7 mouse cellular contexts compared by ENCODE assay signal in the genomic region with DNA sequence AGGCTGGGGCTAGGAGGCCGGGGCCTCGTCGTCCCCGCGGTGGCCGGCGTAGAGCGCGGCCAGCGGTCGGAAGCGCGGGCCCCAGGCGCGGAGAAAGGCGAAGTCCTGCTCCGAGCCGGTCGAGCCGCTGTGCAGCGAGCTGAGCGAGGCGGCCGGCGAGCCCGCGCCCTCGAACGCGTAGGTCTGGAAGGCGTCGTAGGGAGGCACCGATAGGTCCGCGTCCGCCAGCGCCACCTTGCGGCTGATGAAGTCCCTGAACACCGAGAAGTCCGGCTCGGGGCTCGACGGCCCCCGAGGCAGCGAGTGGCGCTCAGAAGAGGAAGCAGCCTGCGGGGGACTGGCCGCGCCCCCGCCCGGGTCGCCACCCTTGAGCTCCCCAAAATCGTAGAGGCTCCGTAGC. TPM values are rescaled to one million over a fixed set of nuclear protein-coding genes. Genes with fewer than 3 reads are reported as not detected.
A peak's percentile ranks its signal among the peaks of the same experiment; 100 is the strongest.
DNase-seq lines count a peak whose midpoint lies in the region; ATAC-seq and TF ChIP-seq lines count a peak whose summit lies in the region.

No protein-coding gene starts in this region.

- DNase-seq in c-Kit-negative CD71-positive TER-119-positive erythroid progenitor cells, embryonic 14.5 days (ENCODE audit: low read depth, low spot score): peak; percentile 22
- DNase-seq in kidney, postnatal 10 days: peak; percentile 95
- peak; percentile 45 to 50 (median 46) for DNase-seq in liver, embryonic 14.5 days (ENCODE audit: low read depth in 3 of 3, low spot score in 3 of 3)
- peak; percentile 91 for DNase-seq in neural tube, embryonic 11.5 days (ENCODE audit: low spot score)

- H3K27me3 ChIP-seq in embryonic facial prominence, embryonic 15.5 days: peaks cover 95% of the 10 kb centered on the region
- H3K27me3 ChIP-seq in heart, embryonic 15.5 days: peaks cover 96% of the 10 kb centered on the region
- H3K27me3 ChIP-seq in liver, embryonic 14.5 days (ENCODE audit: control insufficient read depth, insufficient read depth, low read length): peaks cover 34% of the 10 kb centered on the region
- peaks cover 61% of the 10 kb centered on the region for H3K27me3 ChIP-seq in neural tube, embryonic 11.5 days (ENCODE audit: control insufficient read depth, insufficient read depth, low read length)
- peaks cover 77% of the 10 kb centered on the region for H3K27me3 ChIP-seq in stomach, embryonic 14.5 days (ENCODE audit: control insufficient read depth, insufficient read depth, low read length)

- ATAC-seq in embryonic facial prominence, embryonic 15.5 days (ENCODE audit: insufficient number of reproducible peaks, low FRiP score, low TSS enrichment, low read depth): peak; percentile 69
- ATAC-seq in heart, embryonic 15.5 days (replicated peaks; ENCODE audit: insufficient number of reproducible peaks, insufficient read depth, low FRiP score, low read depth): peak; percentile 19; the same call in 1 of the 2 replicates
- 0 out of 2 replicates have a peak, but pooled peaks have one; percentile 33 for ATAC-seq in liver, embryonic 14.5 days (ENCODE audit: insufficient read depth)
- ATAC-seq in neural tube, embryonic 11.5 days (ENCODE audit: insufficient read depth, low FRiP score, low TSS enrichment): peak; percentile 58; the same call in 1 of the 2 replicates
- ATAC-seq in stomach, embryonic 14.5 days (ENCODE audit: insufficient number of reproducible peaks, insufficient read depth, low FRiP score, low read depth): peak; percentile 84

- H3K4me1 ChIP-seq in embryonic facial prominence, embryonic 15.5 days: peaks cover 15% of the 10 kb centered on the region
- H3K4me1 ChIP-seq in heart, embryonic 15.5 days (replicated peaks): peaks cover 5% of the 10 kb centered on the region; the same call in 1 of the 2 replicates
- H3K4me1 ChIP-seq in liver, embryonic 14.5 days (replicated peaks; ENCODE audit: control insufficient read depth in 2 of 2, insufficient read depth in 2 of 2, low read length in 1 of 2): no peaks in the 10 kb centered on the region
- no peaks in the 10 kb centered on the region for H3K4me1 ChIP-seq in neural tube, embryonic 11.5 days (ENCODE audit: control insufficient read depth, insufficient read depth, low read length)
- H3K4me1 ChIP-seq in stomach, embryonic 14.5 days (ENCODE audit: control insufficient read depth, insufficient read depth, low read length): no peaks in the 10 kb centered on the region

- TF ChIP-seq EP300 in liver, embryonic 14.5 days (IDR thresholded peaks at IDR 0.05; ENCODE audit: low read depth): no peak

- H3K9me3 ChIP-seq in embryonic facial prominence, embryonic 15.5 days (replicated peaks): no peaks in the 10 kb centered on the region
- H3K9me3 ChIP-seq in heart, embryonic 15.5 days (replicated peaks): no peaks in the 10 kb centered on the region
- no peaks in the 10 kb centered on the region for H3K9me3 ChIP-seq in liver, embryonic 14.5 days (ENCODE audit: control insufficient read depth, low read length)
- H3K9me3 ChIP-seq in neural tube, embryonic 11.5 days (ENCODE audit: control insufficient read depth, low read length): no peaks in the 10 kb centered on the region
- no peaks in the 10 kb centered on the region for H3K9me3 ChIP-seq in stomach, embryonic 14.5 days (ENCODE audit: control insufficient read depth, low read depth, low read length)

- peak; percentile 79 for TF ChIP-seq CTCF in liver, embryonic 14.5 days (IDR thresholded peaks at IDR 0.05; ENCODE audit: low read depth)

- peak overlapping the region; percentile 15 for H3K4me3 ChIP-seq in embryonic facial prominence, embryonic 15.5 days (replicated peaks)
- H3K4me3 ChIP-seq in heart, embryonic 15.5 days: peak overlapping the region; percentile 17; the same call in 1 of the 2 replicates
- H3K4me3 ChIP-seq in liver, embryonic 14.5 days (ENCODE audit: insufficient read depth in 1 of 2, low read depth in 2 of 2, low read length in 2 of 2): no peak overlapping the region
- H3K4me3 ChIP-seq in neural tube, embryonic 11.5 days (ENCODE audit: low read depth, low read length): no peak overlapping the region
- no peak overlapping the region for H3K4me3 ChIP-seq in stomach, embryonic 14.5 days (ENCODE audit: low read depth, low read length)

- H3K4me2 ChIP-seq in embryonic facial prominence, embryonic 15.5 days (replicated peaks): peak overlapping the region; percentile 24; the same call in 1 of the 2 replicates
- no peak overlapping the region for H3K4me2 ChIP-seq in heart, embryonic 15.5 days
- no peak overlapping the region for H3K4me2 ChIP-seq in liver, embryonic 14.5 days (ENCODE audit: low read depth)
- peak overlapping the region; percentile 9; the same call in 1 of the 2 replicates for H3K4me2 ChIP-seq in neural tube, embryonic 11.5 days (ENCODE audit: low read depth)
- H3K4me2 ChIP-seq in stomach, embryonic 14.5 days (replicated peaks; ENCODE audit: low read depth, low read length): no peak overlapping the region

- no peak overlapping the region for H3K9ac ChIP-seq in embryonic facial prominence, embryonic 15.5 days
- no peak overlapping the region for H3K9ac ChIP-seq in heart, embryonic 15.5 days
- H3K9ac ChIP-seq in liver, embryonic 14.5 days (replicated peaks): no peak overlapping the region
- H3K9ac ChIP-seq in neural tube, embryonic 11.5 days (ENCODE audit: low read length): no peak overlapping the region
- H3K9ac ChIP-seq in stomach, embryonic 14.5 days (replicated peaks; ENCODE audit: low read depth, low read length): no peak overlapping the region

- H3K27ac ChIP-seq in embryonic facial prominence, embryonic 15.5 days (replicated peaks): no peak overlapping the region
- no peak overlapping the region for H3K27ac ChIP-seq in heart, embryonic 15.5 days
- no peak overlapping the region for H3K27ac ChIP-seq in liver, embryonic 14.5 days
- H3K27ac ChIP-seq in neural tube, embryonic 11.5 days (ENCODE audit: low read depth, low read length): no peak overlapping the region
- no peak overlapping the region for H3K27ac ChIP-seq in stomach, embryonic 14.5 days (ENCODE audit: low read length)

- H3K36me3 ChIP-seq in embryonic facial prominence, embryonic 15.5 days: no peaks in the 10 kb centered on the region
- H3K36me3 ChIP-seq in heart, embryonic 15.5 days: no peaks in the 10 kb centered on the region
- H3K36me3 ChIP-seq in liver, embryonic 14.5 days (replicated peaks; ENCODE audit: control insufficient read depth, insufficient read depth, low read depth): no peaks in the 10 kb centered on the region
- H3K36me3 ChIP-seq in neural tube, embryonic 11.5 days (ENCODE audit: control insufficient read depth, insufficient read depth, low read length): no peaks in the 10 kb centered on the region
- no peaks in the 10 kb centered on the region for H3K36me3 ChIP-seq in stomach, embryonic 14.5 days (ENCODE audit: control insufficient read depth, insufficient read depth, low read length)

- 1% methylated on average over 54 of the region's 54 CpGs for WGBS in embryonic facial prominence, embryonic 15.5 days
- 1% methylated on average over 54 of the region's 54 CpGs for WGBS in heart, embryonic 15.5 days
- under 1% methylated on average over 53 of the region's 54 CpGs for WGBS in liver, embryonic 14.5 days (ENCODE audit: insufficient replicate concordance)
- WGBS in neural tube, embryonic 11.5 days: under 1% methylated on average over 51 of the region's 54 CpGs
- WGBS in stomach, embryonic 14.5 days: 1% methylated on average over 49 of the region's 54 CpGs

RNA-seq across cellular contexts. Expression of a gene that starts 21.6 kb away (rescaled TPM):
- not detected in 2 replicates for polyA plus RNA-seq in embryonic facial prominence, embryonic 15.5 days (2015; fragmentation: Nextera tagmentation; extraction: Ambion mirVana)
- not detected in 2 replicates for polyA plus RNA-seq in heart, embryonic 15.5 days (2015; fragmentation: Nextera tagmentation; extraction: Ambion mirVana)
- polyA plus RNA-seq in liver, embryonic 14.5 days (2012; rRNA removed): not detected in 2 replicates
- not detected in 2 replicates for polyA plus RNA-seq in liver, embryonic 14.5 days (2014; fragmentation: Nextera tagmentation; extraction: Ambion mirVana)
- not detected in 2 replicates for polyA plus RNA-seq in neural tube, embryonic 11.5 days (2014; fragmentation: Nextera tagmentation; extraction: Ambion mirVana)
- not detected in 2 replicates for polyA plus RNA-seq in stomach, embryonic 14.5 days (2014; fragmentation: Nextera tagmentation; extraction: Ambion mirVana)

RNA-seq across cellular contexts. Expression of a gene that starts 56.7 kb away (rescaled TPM):
- 4.7 and 7.7 TPM in 2 replicates for polyA plus RNA-seq in embryonic facial prominence, embryonic 15.5 days (2015; fragmentation: Nextera tagmentation; extraction: Ambion mirVana)
- polyA plus RNA-seq in heart, embryonic 15.5 days (2015; fragmentation: Nextera tagmentation; extraction: Ambion mirVana): 6.0 and 9.8 TPM in 2 replicates
- 1.9 and 2.4 TPM in 2 replicates for polyA plus RNA-seq in liver, embryonic 14.5 days (2012; rRNA removed)
- polyA plus RNA-seq in liver, embryonic 14.5 days (2014; fragmentation: Nextera tagmentation; extraction: Ambion mirVana): 3.0 and 4.3 TPM in 2 replicates
- polyA plus RNA-seq in neural tube, embryonic 11.5 days (2014; fragmentation: Nextera tagmentation; extraction: Ambion mirVana): 8.5 and 8.9 TPM in 2 replicates
- polyA plus RNA-seq in stomach, embryonic 14.5 days (2014; fragmentation: Nextera tagmentation; extraction: Ambion mirVana): 8.3 and 9.7 TPM in 2 replicates

Comparison
In these comparisons a context has a peak if more than half of its experiments do, and no peak if none do; other contexts are left out.
1. DNase-seq: peak in every context shown above with its lines; median percentile 95 in kidney, postnatal 10 days; 91 in neural tube, embryonic 11.5 days; 46 in liver, embryonic 14.5 days; 22 in c-Kit-negative CD71-positive TER-119-positive erythroid progenitor cells, embryonic 14.5 days.
2. ATAC-seq: peak in every context shown above with its lines; median percentile 84 in stomach, embryonic 14.5 days; 69 in embryonic facial prominence, embryonic 15.5 days; 58 in neural tube, embryonic 11.5 days; 33 in liver, embryonic 14.5 days; 19 in heart, embryonic 15.5 days.
3. H3K4me2 ChIP-seq: peak in embryonic facial prominence, embryonic 15.5 days (single experiment) and neural tube, embryonic 11.5 days (single experiment); none in heart, embryonic 15.5 days (single experiment), liver, embryonic 14.5 days (single experiment) and stomach, embryonic 14.5 days (single experiment).
4. H3K4me3 ChIP-seq: peak in embryonic facial prominence, embryonic 15.5 days (single experiment) and heart, embryonic 15.5 days (single experiment); none in liver, embryonic 14.5 days (0 of 2), neural tube, embryonic 11.5 days (single experiment) and stomach, embryonic 14.5 days (single experiment).